Mouse (Mus musculus) limb, embryonic 12.5 days (tissue): Measurements from ENCODE around the gene Arl15. TPM values are rescaled to one million over a fixed set of nuclear protein-coding genes. Genes with fewer than 3 reads are reported as not detected.

Experiments
- ATAC-seq: fragments of 200-750 bp; cut with Nextera tagmentation; 2 replicates; pipeline ENCODE4 v1.8.0; 2017; ENCODE audit warnings: low read depth, moderate TSS enrichment; ENCODE audit not compliant: insufficient number of reproducible peaks, insufficient read depth, low FRiP score, low TSS enrichment
- H3K27ac ChIP-seq: fragments of 300-500 bp; sonication (generic); 2 replicates; pipeline ENCODE4 v1.5.1; 2016; ENCODE audit warnings: mild to moderate bottlenecking, moderate library complexity
- H3K27me3 ChIP-seq: fragments of 300-500 bp; sonication (generic); 2 replicates; pipeline ENCODE4 v1.6.1; 2016; ENCODE audit warnings: mild to moderate bottlenecking, moderate library complexity
- H3K36me3 ChIP-seq: fragments of 300-500 bp; sonication (generic); 2 replicates; pipeline ENCODE4 v1.6.1; 2016; ENCODE audit warnings: mild to moderate bottlenecking, moderate library complexity
- H3K4me1 ChIP-seq: fragments of 300-500 bp; sonication (generic); replicated peaks from 2 replicates; pipeline ENCODE4 v1.6.1; 2016
- H3K4me2 ChIP-seq: fragments of 300-500 bp; sonication (generic); 2 replicates; pipeline ENCODE4 v1.6.1; 2016; ENCODE audit warnings: mild to moderate bottlenecking, moderate library complexity
- H3K4me3 ChIP-seq: fragments of 300-500 bp; sonication (generic); replicated peaks from 2 replicates; pipeline ENCODE4 v1.5.1; 2016; ENCODE audit warnings: mild to moderate bottlenecking
- H3K9ac ChIP-seq: fragments of 300-500 bp; sonication (generic); replicated peaks from 2 replicates; pipeline ENCODE4 v1.6.1; 2016; ENCODE audit warnings: mild to moderate bottlenecking, moderate library complexity
- H3K9me3 ChIP-seq: fragments of 300-500 bp; sonication (generic); 2 replicates; pipeline ENCODE4 v1.6.1; 2016; ENCODE audit warnings: mild to moderate bottlenecking, moderate library complexity
- WGBS: fragments of 180-500 bp; shearing (Covaris S2); methylation state at CpG from one replicate; pipeline ENCODE4 v1.1.7; 2016; 5-methylcytosine and 5-hydroxymethylcytosine counted together
- polyA plus RNA-seq: library from polyadenylated mRNA; unstranded; fragments of >200 nt; fragmentation: Nextera tagmentation; extraction: Ambion mirVana; gene quantifications from 2 replicates; pipeline ENCODE4 v1.2.1, GENCODE M21; 2016

The Arl15 gene
- polyA plus RNA-seq, 1 experiment from 2014 or later = 17.4 TPM

GRCm38 (mm10) chr13:114156689-114157088 lies 362.4 kb downstream of the Arl15 start:
- Histone ChIP-seq H3K27me3 (no peaks in the 10 kb centered on the region), H3K9ac (no peak overlapping the region), H3K4me3 (no peak overlapping the region), H3K27ac (no peak overlapping the region), H3K9me3 (no peaks in the 10 kb centered on the region), H3K4me2 (no peak overlapping the region), H3K36me3 (peaks cover 9% of the 10 kb centered on the region; the same call in 1 of the 2 replicates), H3K4me1 (peaks cover 22% of the 10 kb centered on the region)
- WGBS = 55% methylated on average over 12 of the region's 12 CpGs
- no peak for ATAC-seq

- no peak overlapping the region for H3K4me2 ChIP-seq
- ATAC-seq = no peak
- H3K9ac ChIP-seq = no peak overlapping the region
- 81% methylated on average over 9 of the region's 9 CpGs for WGBS
- peaks cover 22% of the 10 kb centered on the region for H3K4me1 ChIP-seq
- H3K4me3 ChIP-seq = no peak overlapping the region
- peaks cover 9% of the 10 kb centered on the region; the same call in 1 of the 2 replicates for H3K36me3 ChIP-seq
- H3K9me3 ChIP-seq = no peaks in the 10 kb centered on the region
- no peaks in the 10 kb centered on the region for H3K27me3 ChIP-seq
- H3K27ac ChIP-seq = no peak overlapping the region
Observed at GRCm38 (mm10) chr13:114158111-114158730, 363.9 kb downstream of the Arl15 start.

GRCm38 (mm10) chr13:114159634-114160391 lies 365.5 kb downstream of the Arl15 start:
- Histone ChIP-seq H3K4me2 (peak overlapping the region; percentile 6; the same call in 1 of the 2 replicates), H3K27me3 (no peaks in the 10 kb centered on the region), H3K36me3 (peaks cover 5% of the 10 kb centered on the region; the same call in 1 of the 2 replicates), H3K9me3 (no peaks in the 10 kb centered on the region), H3K4me1 (peaks cover 22% of the 10 kb centered on the region), H3K9ac (no peak overlapping the region), H3K4me3 (no peak overlapping the region), H3K27ac (peak overlapping the region; percentile 47)
- ATAC-seq = peak; percentile 73; the same call in 1 of the 2 replicates
- 36% methylated on average over 13 of the region's 13 CpGs for WGBS

GRCm38 (mm10) chr13:114162753-114163152 lies 368.4 kb downstream of the Arl15 start:
- Histone ChIP-seq H3K4me3 (no peak overlapping the region), H3K4me2 (no peak overlapping the region), H3K4me1 (peaks cover 38% of the 10 kb centered on the region), H3K36me3 (no peaks in the 10 kb centered on the region), H3K9me3 (no peaks in the 10 kb centered on the region), H3K27ac (no peak overlapping the region), H3K27me3 (peaks cover 4% of the 10 kb centered on the region), H3K9ac (no peak overlapping the region)
- WGBS = 73% methylated on average over 4 of the region's 4 CpGs
- no peak for ATAC-seq

- WGBS = 43% methylated on average over 7 of the region's 7 CpGs
- no peak for ATAC-seq
- H3K27me3 ChIP-seq = peaks cover 4% of the 10 kb centered on the region
Observed at GRCm38 (mm10) chr13:114165616-114166015, 371.3 kb downstream of the Arl15 start.

GRCm38 (mm10) chr13:114166439-114167183 lies 372.3 kb downstream of the Arl15 start:
- Histone ChIP-seq H3K9ac (no peak overlapping the region), H3K4me2 (no peak overlapping the region), H3K9me3 (no peaks in the 10 kb centered on the region), H3K4me3 (no peak overlapping the region), H3K4me1 (peaks cover 16% of the 10 kb centered on the region), H3K27ac (0 out of 2 replicates have a peak overlapping the region, but pooled peaks have one; percentile 7), H3K36me3 (no peaks in the 10 kb centered on the region), H3K27me3 (peaks cover 4% of the 10 kb centered on the region)
- no peak; the same call in 1 of the 2 replicates for ATAC-seq
- 40% methylated on average over 12 of the region's 12 CpGs for WGBS

More at GRCm38 (mm10) chr13:114165616-114166015, 371.3 kb downstream of the Arl15 start:
- Histone ChIP-seq H3K4me3 (no peak overlapping the region), H3K27ac (no peak overlapping the region), H3K4me1 (peaks cover 16% of the 10 kb centered on the region), H3K9me3 (no peaks in the 10 kb centered on the region), H3K36me3 (no peaks in the 10 kb centered on the region), H3K4me2 (no peak overlapping the region), H3K9ac (no peak overlapping the region)

GRCm38 (mm10) chr13:114170061-114170460 lies 375.8 kb downstream of the Arl15 start:
- Histone ChIP-seq H3K9me3 (no peaks in the 10 kb centered on the region), H3K4me1 (peaks cover 16% of the 10 kb centered on the region)

GRCm38 (mm10) chr13:114171465-114171864 lies 377.2 kb downstream of the Arl15 start:
- Histone ChIP-seq H3K27ac (no peak overlapping the region), H3K27me3 (no peaks in the 10 kb centered on the region), H3K4me3 (no peak overlapping the region), H3K4me1 (peaks cover 6% of the 10 kb centered on the region), H3K9me3 (no peaks in the 10 kb centered on the region), H3K9ac (no peak overlapping the region), H3K4me2 (no peak overlapping the region), H3K36me3 (no peaks in the 10 kb centered on the region)
- no peak for ATAC-seq
- WGBS = 90% methylated on average over 5 of the region's 5 CpGs

More at GRCm38 (mm10) chr13:114170061-114170460, 375.8 kb downstream of the Arl15 start:
- ATAC-seq = no peak
- Histone ChIP-seq H3K9ac (no peak overlapping the region), H3K27me3 (peaks cover 4% of the 10 kb centered on the region), H3K36me3 (no peaks in the 10 kb centered on the region), H3K27ac (no peak overlapping the region), H3K4me3 (no peak overlapping the region), H3K4me2 (no peak overlapping the region)
- 50% methylated on average over 5 of the region's 5 CpGs for WGBS

GRCm38 (mm10) chr13:114188107-114188506 lies 393.8 kb downstream of the Arl15 start:
- Histone ChIP-seq H3K4me1 (0 out of 2 replicates have a peak, but pooled peaks cover 4% of the 10 kb centered on the region), H3K4me2 (no peak overlapping the region), H3K9me3 (no peaks in the 10 kb centered on the region), H3K27ac (no peak overlapping the region), H3K27me3 (no peaks in the 10 kb centered on the region), H3K9ac (no peak overlapping the region), H3K36me3 (no peaks in the 10 kb centered on the region), H3K4me3 (no peak overlapping the region)
- ATAC-seq = no peak
- WGBS = 93% methylated on average over 7 of the region's 7 CpGs

- 88% methylated on average over 7 of the region's 7 CpGs for WGBS
- H3K4me2 ChIP-seq = no peak overlapping the region
- 0 out of 2 replicates have a peak, but pooled peaks cover 4% of the 10 kb centered on the region for H3K4me1 ChIP-seq
- ATAC-seq = no peak
- H3K4me3 ChIP-seq = no peak overlapping the region
- H3K27me3 ChIP-seq = no peaks in the 10 kb centered on the region
- H3K36me3 ChIP-seq = no peaks in the 10 kb centered on the region
- no peaks in the 10 kb centered on the region for H3K9me3 ChIP-seq
- no peak overlapping the region for H3K27ac ChIP-seq
- H3K9ac ChIP-seq = no peak overlapping the region
Observed at GRCm38 (mm10) chr13:114188801-114189200, 394.5 kb downstream of the Arl15 start.

GRCm38 (mm10) chr13:114189441-114189840 lies 395.1 kb downstream of the Arl15 start:
- Histone ChIP-seq H3K27ac (no peak overlapping the region), H3K4me3 (no peak overlapping the region), H3K36me3 (no peaks in the 10 kb centered on the region), H3K9ac (no peak overlapping the region), H3K4me2 (no peak overlapping the region), H3K27me3 (no peaks in the 10 kb centered on the region), H3K9me3 (no peaks in the 10 kb centered on the region), H3K4me1 (0 out of 2 replicates have a peak, but pooled peaks cover 4% of the 10 kb centered on the region)
- WGBS = 60% methylated on average over 6 of the region's 6 CpGs
- ATAC-seq = no peak
